Mouse (Mus musculus): ENCODE results near the gene Serpina3f.

Serpina3f gene

DNA sequence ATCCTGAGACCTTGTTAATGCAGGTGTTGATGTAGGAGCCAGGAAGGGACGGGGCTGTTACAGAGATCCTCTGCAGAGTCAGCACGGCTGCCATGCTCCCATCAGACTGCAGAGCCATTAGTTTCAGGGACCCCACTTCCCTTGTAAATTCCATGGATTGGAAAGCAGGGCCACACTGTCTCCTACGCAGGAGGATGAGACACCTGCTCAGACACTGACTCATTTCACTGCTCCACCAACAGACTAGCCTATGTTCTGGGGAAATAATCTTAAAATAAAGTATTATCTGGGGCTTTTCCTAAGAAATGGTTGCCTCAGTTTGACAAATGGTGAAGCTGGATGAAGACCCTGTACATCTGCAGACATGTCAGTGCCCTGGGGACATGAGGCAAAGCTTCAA is 33.9 kb downstream of the Serpina3f start:
- no peak for DNase-seq (ENCODE audit: low spot score)

GRCm38 (mm10) chr12:104261041-104261440 is 46.7 kb downstream of the Serpina3f start:
- no peak for DNase-seq (ENCODE audit: low spot score)

DNA sequence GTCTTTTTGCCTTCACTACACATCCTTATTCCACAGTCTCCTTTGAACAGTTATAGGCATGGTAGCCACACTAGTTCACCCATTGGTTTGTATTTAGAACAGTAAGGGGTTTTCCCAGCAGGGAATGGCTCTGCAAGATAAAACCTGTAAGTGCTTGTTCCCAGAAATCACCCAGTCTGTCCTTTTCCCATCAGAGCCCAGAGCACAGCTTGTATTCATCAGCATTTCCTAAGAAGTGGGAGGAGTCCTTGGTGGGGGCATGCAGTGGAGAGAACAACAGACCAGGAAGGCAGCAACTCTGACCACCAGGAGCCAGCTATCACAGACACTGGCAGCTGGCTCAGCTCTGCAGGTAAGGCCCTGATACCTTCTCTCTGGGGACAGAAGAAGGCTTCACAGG is 48.5 kb downstream of the Serpina3f start, which contains the start of gene Serpina3i:
TSS of gene Serpina3i (plus strand) at position 260 of the 400 bp plus-strand sequence.
- no peak for DNase-seq (ENCODE audit: low spot score)

GRCm38 (mm10) chr12:104266374-104266773 is 52.0 kb downstream of the Serpina3f start:
- DNase-seq (ENCODE audit: low spot score) = no peak

Data from embryo, embryonic 10.5 days (tissue).